Comparison of ENCODE assay signal across 8 mouse cellular contexts in the genomic region with DNA sequence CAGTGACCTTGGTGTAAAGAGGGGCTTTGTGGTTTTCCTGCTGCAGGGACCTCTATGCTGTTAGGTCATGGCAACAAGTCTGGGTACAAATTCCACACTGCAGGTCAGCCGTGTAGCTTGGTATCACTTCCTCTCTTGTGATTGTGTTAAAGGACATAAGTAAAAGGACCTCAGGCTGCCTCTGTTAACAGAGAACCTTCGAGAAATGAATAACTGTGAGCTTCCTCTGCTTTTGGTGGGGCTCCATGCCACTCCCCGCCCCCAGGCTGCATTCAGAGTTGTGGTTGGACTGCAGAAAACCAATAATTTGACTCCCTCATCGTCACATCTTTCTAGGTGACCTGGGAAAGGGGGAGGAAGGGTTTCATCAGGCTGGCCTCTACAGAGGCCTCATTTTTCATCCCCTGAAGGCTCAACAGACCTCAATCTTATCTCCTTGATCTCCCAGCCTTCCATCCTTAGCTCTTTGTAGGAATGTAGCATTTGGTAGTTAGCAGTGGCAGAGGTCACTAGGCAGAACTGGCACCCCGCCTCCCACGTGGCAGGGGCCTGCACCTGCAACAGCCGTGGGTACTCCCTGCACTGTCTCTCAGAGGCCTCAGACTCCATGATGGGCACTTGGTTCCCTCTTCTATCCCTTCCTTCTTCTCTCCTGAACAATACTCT. TPM values are rescaled to one million over a fixed set of nuclear protein-coding genes. Genes with fewer than 3 reads are reported as not detected.
DNase-seq lines count a peak whose midpoint lies in the region; ATAC-seq and TF ChIP-seq lines count a peak whose summit lies in the region.

No protein-coding gene starts in this region.

- TF ChIP-seq CTCF in liver, embryonic 14.5 days (IDR thresholded peaks at IDR 0.05; ENCODE audit: low read depth), result no peak

- H3K4me1 ChIP-seq in brown adipose tissue, adult 24 weeks (ENCODE audit: control insufficient read depth, insufficient read depth, insufficient read length, low read length), result peaks cover 8% of the 10 kb centered on the region
- peaks cover 31 to 40% of the 10 kb centered on the region in 2 experiments for H3K4me1 ChIP-seq in liver, embryonic 14.5 days (replicated peaks; ENCODE audit: control insufficient read depth in 2 of 2, insufficient read depth in 2 of 2, low read length in 1 of 2)

- WGBS in liver, embryonic 14.5 days (ENCODE audit: insufficient replicate concordance), result 34% methylated on average over 7 of the region's 7 CpGs

- H3K4me3 ChIP-seq in brown adipose tissue, adult 24 weeks (ENCODE audit: insufficient read depth, low read depth, low read length), result peak overlapping the region; percentile 79
- H3K4me3 ChIP-seq in liver, embryonic 14.5 days (ENCODE audit: insufficient read depth in 1 of 2, low read depth in 2 of 2, low read length in 2 of 2), result peak overlapping the region; percentile 65 to 73

- peak overlapping the region; percentile 86 for H3K9ac ChIP-seq in liver, embryonic 14.5 days (replicated peaks)

- peak overlapping the region; percentile 62 for H3K27ac ChIP-seq in brown adipose tissue, adult 24 weeks (replicated peaks; ENCODE audit: low read depth, low read length)
- peak overlapping the region; percentile 79 for H3K27ac ChIP-seq in liver, embryonic 14.5 days

- DNase-seq in embryo, embryonic 11 days, result peak; percentile 5
- DNase-seq in embryo, embryonic 10.5 days (ENCODE audit: low spot score), result no peak
- peak; percentile 46 for DNase-seq in induced T-regulatory cell, adult 2 months (ENCODE audit: low read depth)
- DNase-seq in liver, embryonic 14.5 days (ENCODE audit: low read depth in 3 of 3, low spot score in 3 of 3), result peak in 1 of 3 experiments; percentile 55
- DNase-seq in gastrocnemius, postnatal 4 days (ENCODE audit: low spot score in 2 of 2), result no peak
- DNase-seq in frontal cortex, postnatal 36 days (ENCODE audit: low spot score in 2 of 2), result no peak

- TF ChIP-seq EP300 in liver, embryonic 14.5 days (IDR thresholded peaks at IDR 0.05; ENCODE audit: low read depth), result no peak

- no peaks in the 10 kb centered on the region for H3K27me3 ChIP-seq in liver, embryonic 14.5 days (ENCODE audit: control insufficient read depth, insufficient read depth, low read length)

- H3K36me3 ChIP-seq in liver, embryonic 14.5 days (replicated peaks; ENCODE audit: control insufficient read depth, insufficient read depth, low read depth), result peaks cover 7% of the 10 kb centered on the region

- peak overlapping the region; percentile 88 for H3K4me2 ChIP-seq in liver, embryonic 14.5 days (ENCODE audit: low read depth)

- H3K9me3 ChIP-seq in liver, embryonic 14.5 days (ENCODE audit: control insufficient read depth, low read length), result no peaks in the 10 kb centered on the region

- ATAC-seq in liver, embryonic 14.5 days (ENCODE audit: insufficient read depth), result no peak
- peak; percentile 23; the same call in 1 of the 2 replicates for ATAC-seq in neutrophil, adult 5-6 weeks (ENCODE audit: extremely low read depth, insufficient number of reproducible peaks, low FRiP score, poor library complexity, severe bottlenecking)

RNA-seq across cellular contexts. Expression of a gene that starts 1.2 kb away (rescaled TPM):
- 57.1 and 83.3 TPM in 2 replicates for polyA plus RNA-seq in brown adipose tissue, adult 24 weeks (2012; ENCODE audit: insufficient read depth, insufficient read length, missing spikeins)
- 25.9 and 31.5 TPM in 2 replicates for polyA plus RNA-seq in liver, embryonic 14.5 days (2012; rRNA removed)
- 25.9 and 27.4 TPM in 2 replicates for polyA plus RNA-seq in liver, embryonic 14.5 days (2014; fragmentation: Nextera tagmentation; extraction: Ambion mirVana)
- total RNA-seq in neutrophil, adult 5-6 weeks (2017), result 14.4 and 15.3 TPM in 2 replicates
- total RNA-seq in gastrocnemius, postnatal 4 days (2021), result 10 to 100 TPM; 23.5 to 26.9 TPM

RNA-seq across cellular contexts. Expression of a gene that starts 27.2 kb away (rescaled TPM):
- polyA plus RNA-seq in brown adipose tissue, adult 24 weeks (2012; ENCODE audit: insufficient read depth, insufficient read length, missing spikeins), result 23.4 and 38.5 TPM in 2 replicates
- polyA plus RNA-seq in liver, embryonic 14.5 days (2012; rRNA removed), result 9.5 and 14.3 TPM in 2 replicates
- polyA plus RNA-seq in liver, embryonic 14.5 days (2014; fragmentation: Nextera tagmentation; extraction: Ambion mirVana), result 24.3 and 26.9 TPM in 2 replicates
- total RNA-seq in neutrophil, adult 5-6 weeks (2017), result 54.8 and 58.1 TPM in 2 replicates
- 10 to 100 TPM; 41.3 to 44.0 TPM for total RNA-seq in gastrocnemius, postnatal 4 days (2021)

RNA-seq across cellular contexts. Expression of a gene that starts 28.2 kb away (rescaled TPM):
- 15.9 and 26.0 TPM in 2 replicates for polyA plus RNA-seq in brown adipose tissue, adult 24 weeks (2012; ENCODE audit: insufficient read depth, insufficient read length, missing spikeins)
- 19.5 and 20.0 TPM in 2 replicates for polyA plus RNA-seq in liver, embryonic 14.5 days (2012; rRNA removed)
- 13.1 and 17.0 TPM in 2 replicates for polyA plus RNA-seq in liver, embryonic 14.5 days (2014; fragmentation: Nextera tagmentation; extraction: Ambion mirVana)
- total RNA-seq in neutrophil, adult 5-6 weeks (2017), result 7.7 and 13.3 TPM in 2 replicates
- 10 to 100 TPM; 17.4 to 21.7 TPM for total RNA-seq in gastrocnemius, postnatal 4 days (2021)

RNA-seq across cellular contexts. Expression of a gene that starts 48.0 kb away (rescaled TPM):
- polyA plus RNA-seq in brown adipose tissue, adult 24 weeks (2012; ENCODE audit: insufficient read depth, insufficient read length, missing spikeins), result 5.3 and 9.2 TPM in 2 replicates
- polyA plus RNA-seq in liver, embryonic 14.5 days (2012; rRNA removed), result 2.2 TPM in 2 replicates
- polyA plus RNA-seq in liver, embryonic 14.5 days (2014; fragmentation: Nextera tagmentation; extraction: Ambion mirVana), result 1.3 and 1.4 TPM in 2 replicates
- total RNA-seq in neutrophil, adult 5-6 weeks (2017), result 2.0 and 2.2 TPM in 2 replicates
- total RNA-seq in gastrocnemius, postnatal 4 days (2021), result 1 to 10 TPM; 5.8 to 6.6 TPM

RNA-seq across cellular contexts. Expression of a gene that starts 48.4 kb away (rescaled TPM):
- polyA plus RNA-seq in brown adipose tissue, adult 24 weeks (2012; ENCODE audit: insufficient read depth, insufficient read length, missing spikeins), result 2.4 and 2.5 TPM in 2 replicates
- 156 and 166 TPM in 2 replicates for polyA plus RNA-seq in liver, embryonic 14.5 days (2012; rRNA removed)
- polyA plus RNA-seq in liver, embryonic 14.5 days (2014; fragmentation: Nextera tagmentation; extraction: Ambion mirVana), result 184 and 209 TPM in 2 replicates
- 111 and 116 TPM in 2 replicates for total RNA-seq in neutrophil, adult 5-6 weeks (2017)
- 10 to 100 TPM; 18.0 to 22.4 TPM for total RNA-seq in gastrocnemius, postnatal 4 days (2021)

Comparison
In these comparisons a context has a peak if more than half of its experiments do, and no peak if none do; other contexts are left out.
1. DNase-seq: peak in embryo, embryonic 11 days (single experiment) and induced T-regulatory cell, adult 2 months (single experiment); none in embryo, embryonic 10.5 days (single experiment), gastrocnemius, postnatal 4 days (0 of 2) and frontal cortex, postnatal 36 days (0 of 2).